Mouse (Mus musculus): ENCODE data around the gene Mbnl2. TPM values are rescaled to one million over a fixed set of nuclear protein-coding genes. Genes with fewer than 3 reads are reported as not detected.

Mbnl2 gene
- polyA plus RNA-seq, 1 experiment from 2014 or later = 142 TPM

GRCm38 (mm10) chr14:120434831-120435230 is 159.4 kb downstream of the Mbnl2 start:
- H3K4me2 ChIP-seq (ENCODE audit: low read depth, low read length) = no peak overlapping the region
- ATAC-seq (replicated peaks; ENCODE audit: extremely low read depth, insufficient read depth, low FRiP score) = no peak
- no peak overlapping the region for H3K27ac ChIP-seq (ENCODE audit: low read length)
- H3K4me1 ChIP-seq (ENCODE audit: control insufficient read depth, insufficient read depth, low read length) = no peaks in the 10 kb centered on the region
- H3K9ac ChIP-seq (ENCODE audit: low read length) = no peak overlapping the region
- WGBS = 87% methylated on average over 1 of the region's 1 CpGs
- no peaks in the 10 kb centered on the region for H3K27me3 ChIP-seq (ENCODE audit: control insufficient read depth, insufficient read depth, low read length)
- H3K9me3 ChIP-seq (replicated peaks; ENCODE audit: control insufficient read depth, low read length) = no peaks in the 10 kb centered on the region; the same call in 1 of the 2 replicates
- no peak overlapping the region for H3K4me3 ChIP-seq (ENCODE audit: low read length)
- H3K36me3 ChIP-seq (ENCODE audit: control insufficient read depth, insufficient read depth) = peaks cover 17% of the 10 kb centered on the region

- Histone ChIP-seq H3K27me3 (ENCODE audit: control insufficient read depth, insufficient read depth, low read length) (no peaks in the 10 kb centered on the region), H3K9ac (ENCODE audit: low read length) (no peak overlapping the region), H3K4me1 (ENCODE audit: control insufficient read depth, insufficient read depth, low read length) (no peaks in the 10 kb centered on the region), H3K4me3 (ENCODE audit: low read length) (no peak overlapping the region), H3K4me2 (ENCODE audit: low read depth, low read length) (no peak overlapping the region), H3K27ac (ENCODE audit: low read length) (no peak overlapping the region), H3K9me3 (replicated peaks; ENCODE audit: control insufficient read depth, low read length) (no peaks in the 10 kb centered on the region; the same call in 1 of the 2 replicates), H3K36me3 (ENCODE audit: control insufficient read depth, insufficient read depth) (peaks cover 12% of the 10 kb centered on the region)
- ATAC-seq (replicated peaks; ENCODE audit: extremely low read depth, insufficient read depth, low FRiP score) = no peak
These were observed 165.2 kb downstream of the Mbnl2 start for GRCm38 (mm10) chr14:120440716-120441115.

GRCm38 (mm10) chr14:120441256-120441655 is 165.8 kb downstream of the Mbnl2 start:
- no peaks in the 10 kb centered on the region for H3K27me3 ChIP-seq (ENCODE audit: control insufficient read depth, insufficient read depth, low read length)
- no peak for ATAC-seq (replicated peaks; ENCODE audit: extremely low read depth, insufficient read depth, low FRiP score)
- 78% methylated on average over 4 of the region's 4 CpGs for WGBS

GRCm38 (mm10) chr14:120441836-120442235 is 166.4 kb downstream of the Mbnl2 start:
- H3K27ac ChIP-seq (ENCODE audit: low read length) = no peak overlapping the region
- no peak overlapping the region for H3K4me2 ChIP-seq (ENCODE audit: low read depth, low read length)
- no peak for ATAC-seq (replicated peaks; ENCODE audit: extremely low read depth, insufficient read depth, low FRiP score)
- H3K4me3 ChIP-seq (ENCODE audit: low read length) = no peak overlapping the region
- no peaks in the 10 kb centered on the region; the same call in 1 of the 2 replicates for H3K9me3 ChIP-seq (replicated peaks; ENCODE audit: control insufficient read depth, low read length)
- H3K36me3 ChIP-seq (ENCODE audit: control insufficient read depth, insufficient read depth) = peaks cover 5% of the 10 kb centered on the region
- H3K9ac ChIP-seq (ENCODE audit: low read length) = no peak overlapping the region
- no peaks in the 10 kb centered on the region for H3K27me3 ChIP-seq (ENCODE audit: control insufficient read depth, insufficient read depth, low read length)
- no peaks in the 10 kb centered on the region for H3K4me1 ChIP-seq (ENCODE audit: control insufficient read depth, insufficient read depth, low read length)
- WGBS = 84% methylated on average over 13 of the region's 13 CpGs

More at GRCm38 (mm10) chr14:120441256-120441655, 165.8 kb downstream of the Mbnl2 start:
- H3K4me3 ChIP-seq (ENCODE audit: low read length) = no peak overlapping the region
- no peak overlapping the region for H3K27ac ChIP-seq (ENCODE audit: low read length)
- no peaks in the 10 kb centered on the region for H3K4me1 ChIP-seq (ENCODE audit: control insufficient read depth, insufficient read depth, low read length)
- no peak overlapping the region for H3K4me2 ChIP-seq (ENCODE audit: low read depth, low read length)
- H3K36me3 ChIP-seq (ENCODE audit: control insufficient read depth, insufficient read depth) = peaks cover 7% of the 10 kb centered on the region
- no peak overlapping the region for H3K9ac ChIP-seq (ENCODE audit: low read length)
- no peaks in the 10 kb centered on the region; the same call in 1 of the 2 replicates for H3K9me3 ChIP-seq (replicated peaks; ENCODE audit: control insufficient read depth, low read length)

GRCm38 (mm10) chr14:120454221-120454620 is 178.8 kb downstream of the Mbnl2 start:
- H3K36me3 ChIP-seq (ENCODE audit: control insufficient read depth, insufficient read depth) = no peaks in the 10 kb centered on the region
- no peak overlapping the region for H3K27ac ChIP-seq (ENCODE audit: low read length)
- ATAC-seq (replicated peaks; ENCODE audit: extremely low read depth, insufficient read depth, low FRiP score) = no peak
- no peak overlapping the region for H3K4me2 ChIP-seq (ENCODE audit: low read depth, low read length)
- H3K27me3 ChIP-seq (ENCODE audit: control insufficient read depth, insufficient read depth, low read length) = no peaks in the 10 kb centered on the region
- no peaks in the 10 kb centered on the region for H3K4me1 ChIP-seq (ENCODE audit: control insufficient read depth, insufficient read depth, low read length)
- H3K4me3 ChIP-seq (ENCODE audit: low read length) = no peak overlapping the region
- WGBS = 94% methylated on average over 7 of the region's 7 CpGs
- no peak overlapping the region for H3K9ac ChIP-seq (ENCODE audit: low read length)
- peaks cover 7% of the 10 kb centered on the region for H3K9me3 ChIP-seq (replicated peaks; ENCODE audit: control insufficient read depth, low read length)

- Histone ChIP-seq H3K27me3 (ENCODE audit: control insufficient read depth, insufficient read depth, low read length) (no peaks in the 10 kb centered on the region), H3K9me3 (replicated peaks; ENCODE audit: control insufficient read depth, low read length) (no peaks in the 10 kb centered on the region), H3K36me3 (ENCODE audit: control insufficient read depth, insufficient read depth) (no peaks in the 10 kb centered on the region), H3K4me1 (ENCODE audit: control insufficient read depth, insufficient read depth, low read length) (no peaks in the 10 kb centered on the region), H3K4me3 (ENCODE audit: low read length) (no peak overlapping the region), H3K27ac (ENCODE audit: low read length) (no peak overlapping the region), H3K4me2 (ENCODE audit: low read depth, low read length) (no peak overlapping the region), H3K9ac (ENCODE audit: low read length) (no peak overlapping the region)
- WGBS = 79% methylated on average over 3 of the region's 3 CpGs
- no peak for ATAC-seq (replicated peaks; ENCODE audit: extremely low read depth, insufficient read depth, low FRiP score)
These were observed 188.7 kb downstream of the Mbnl2 start for GRCm38 (mm10) chr14:120463938-120464727.

GRCm38 (mm10) chr14:120466816-120467215 is 191.3 kb downstream of the Mbnl2 start:
- no peak overlapping the region for H3K4me2 ChIP-seq (ENCODE audit: low read depth, low read length)
- H3K27me3 ChIP-seq (ENCODE audit: control insufficient read depth, insufficient read depth, low read length) = no peaks in the 10 kb centered on the region
- no peak for ATAC-seq (replicated peaks; ENCODE audit: extremely low read depth, insufficient read depth, low FRiP score)
- no peaks in the 10 kb centered on the region for H3K9me3 ChIP-seq (replicated peaks; ENCODE audit: control insufficient read depth, low read length)
- H3K4me3 ChIP-seq (ENCODE audit: low read length) = no peak overlapping the region
- no peaks in the 10 kb centered on the region for H3K36me3 ChIP-seq (ENCODE audit: control insufficient read depth, insufficient read depth)
- no peak overlapping the region for H3K9ac ChIP-seq (ENCODE audit: low read length)
- no peak overlapping the region for H3K27ac ChIP-seq (ENCODE audit: low read length)
- 58% methylated on average over 4 of the region's 4 CpGs for WGBS
- H3K4me1 ChIP-seq (ENCODE audit: control insufficient read depth, insufficient read depth, low read length) = no peaks in the 10 kb centered on the region

- Histone ChIP-seq H3K4me1 (ENCODE audit: control insufficient read depth, insufficient read depth, low read length) (no peaks in the 10 kb centered on the region), H3K36me3 (ENCODE audit: control insufficient read depth, insufficient read depth) (no peaks in the 10 kb centered on the region), H3K9me3 (replicated peaks; ENCODE audit: control insufficient read depth, low read length) (no peaks in the 10 kb centered on the region), H3K4me2 (ENCODE audit: low read depth, low read length) (no peak overlapping the region), H3K9ac (ENCODE audit: low read length) (no peak overlapping the region), H3K27me3 (ENCODE audit: control insufficient read depth, insufficient read depth, low read length) (no peaks in the 10 kb centered on the region), H3K27ac (ENCODE audit: low read length) (no peak overlapping the region), H3K4me3 (ENCODE audit: low read length) (no peak overlapping the region)
- WGBS = 70% methylated on average over 14 of the region's 14 CpGs
- ATAC-seq (replicated peaks; ENCODE audit: extremely low read depth, insufficient read depth, low FRiP score) = no peak
These were observed 193.8 kb downstream of the Mbnl2 start for GRCm38 (mm10) chr14:120469126-120469790.

GRCm38 (mm10) chr14:120476186-120476697 is 200.8 kb downstream of the Mbnl2 start:
- 56% methylated on average over 7 of the region's 7 CpGs for WGBS
- H3K4me3 ChIP-seq (ENCODE audit: low read length) = no peak overlapping the region
- no peak overlapping the region; the same call in 1 of the 2 replicates for H3K4me2 ChIP-seq (ENCODE audit: low read depth, low read length)

More at GRCm38 (mm10) chr14:120476186-120476697, 200.8 kb downstream of the Mbnl2 start:
- Histone ChIP-seq H3K4me1 (ENCODE audit: control insufficient read depth, insufficient read depth, low read length) (0 out of 2 replicates have a peak, but pooled peaks cover 6% of the 10 kb centered on the region), H3K36me3 (ENCODE audit: control insufficient read depth, insufficient read depth) (no peaks in the 10 kb centered on the region), H3K9ac (ENCODE audit: low read length) (no peak overlapping the region), H3K9me3 (replicated peaks; ENCODE audit: control insufficient read depth, low read length) (no peaks in the 10 kb centered on the region), H3K27ac (ENCODE audit: low read length) (no peak overlapping the region), H3K27me3 (ENCODE audit: control insufficient read depth, insufficient read depth, low read length) (no peaks in the 10 kb centered on the region)
- no peak for ATAC-seq (replicated peaks; ENCODE audit: extremely low read depth, insufficient read depth, low FRiP score)
